Mouse (Mus musculus) limb, embryonic 11.5 days (tissue): ENCODE measurements at regions not wholly inside any gene's neighbourhood (a gene's known extent, or its start where the extent isn't known, plus 50 kb on each side); places are given as distances from the start of the nearest gene placed in this dataset.

Source experiments
- ATAC-seq: fragments of 200-750 bp; cut with Nextera tagmentation; 2 replicates; pipeline ENCODE4 v1.8.0; 2017; ENCODE audit warnings: low read depth; ENCODE audit not compliant: insufficient number of reproducible peaks, low FRiP score, low TSS enrichment
- DNase-seq: peaks from one replicate; pipeline ENCODE4 v3.0.0-alpha.2; 2015; ENCODE audit warnings: low spot score
- H3K27ac ChIP-seq: fragments of 300-500 bp; sonication (generic); replicated peaks from 2 replicates; pipeline ENCODE4 v1.5.1; 2014; ENCODE audit warnings: low read depth, mild to moderate bottlenecking, low read length
- H3K27me3 ChIP-seq: fragments of 300-500 bp; sonication (generic); 2 replicates; pipeline ENCODE4 v1.6.1; 2014; ENCODE audit warnings: mild to moderate bottlenecking, low read length, mixed read lengths; ENCODE audit not compliant: control insufficient read depth, insufficient read depth
- H3K36me3 ChIP-seq: fragments of 300-500 bp; sonication (generic); 2 replicates; pipeline ENCODE4 v1.6.1; 2014; ENCODE audit warnings: mild to moderate bottlenecking, low read length, moderate library complexity, mixed read lengths; ENCODE audit not compliant: control insufficient read depth, insufficient read depth
- H3K4me1 ChIP-seq: fragments of 300-500 bp; sonication (generic); 2 replicates; pipeline ENCODE4 v1.6.1; 2014; ENCODE audit warnings: low read length, mixed read lengths; ENCODE audit not compliant: control insufficient read depth, insufficient read depth
- H3K4me2 ChIP-seq: fragments of 300-500 bp; sonication (generic); 2 replicates; pipeline ENCODE4 v1.6.1; 2014; ENCODE audit warnings: low read depth, mild to moderate bottlenecking, moderate library complexity; ENCODE audit not compliant: severe bottlenecking
- H3K4me3 ChIP-seq: fragments of 300-500 bp; sonication (generic); 2 replicates; pipeline ENCODE4 v1.5.1; 2014; ENCODE audit warnings: low read depth, low read length
- H3K9ac ChIP-seq: fragments of 300-500 bp; sonication (generic); 2 replicates; pipeline ENCODE4 v1.6.1; 2014; ENCODE audit warnings: mild to moderate bottlenecking, low read length
- H3K9me3 ChIP-seq: fragments of 300-500 bp; sonication (generic); 2 replicates; pipeline ENCODE4 v1.6.1; 2016; ENCODE audit warnings: low read length; ENCODE audit not compliant: control insufficient read depth
- WGBS: fragments of 180-500 bp; shearing (Covaris S2); extraction: QIAGEN DNeasy Blood & Tissue Kit; methylation state at CpG from one replicate; pipeline ENCODE4 v1.1.7; 2014; 5-methylcytosine and 5-hydroxymethylcytosine counted together

DNA sequence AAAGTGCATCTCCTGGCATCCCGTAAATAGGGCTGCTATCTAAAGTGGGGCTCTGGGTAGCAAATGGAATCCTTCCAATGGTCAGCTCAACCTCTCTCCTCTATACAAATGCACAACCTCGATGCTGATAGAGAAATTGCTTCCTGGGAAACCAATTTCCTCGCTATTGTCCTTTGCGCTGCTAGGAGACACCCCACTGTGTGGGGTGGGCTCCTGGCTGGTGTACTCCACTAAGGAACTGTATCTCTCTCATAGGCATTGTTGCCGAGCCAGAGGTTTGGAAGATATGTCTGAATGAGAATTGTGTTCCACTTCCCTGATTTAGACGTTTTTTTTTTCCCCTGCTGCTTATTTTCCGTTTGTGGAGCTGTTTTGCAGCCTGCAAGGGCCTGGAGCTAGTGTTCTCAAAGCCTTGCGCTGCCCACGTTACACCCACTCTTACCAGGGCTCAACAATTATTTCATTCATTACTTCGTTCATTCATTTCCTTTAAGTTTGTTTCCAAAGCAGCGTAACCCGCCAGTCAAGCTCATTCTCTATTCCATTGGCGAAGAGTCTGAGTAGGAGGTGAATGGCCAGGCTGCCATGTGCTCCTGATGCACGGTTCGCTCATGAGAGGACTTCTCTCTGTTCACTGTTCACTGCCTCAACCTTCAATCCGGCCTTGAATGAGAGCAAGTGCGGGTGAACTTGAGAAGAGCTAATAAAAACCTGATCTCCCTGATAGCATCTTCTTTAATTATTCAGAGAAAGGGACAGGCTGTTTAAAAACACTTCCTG lies 76.5 kb upstream of the Barx2 start:
- Histone ChIP-seq H3K27ac (no peak overlapping the region), H3K9me3 (no peaks in the 10 kb centered on the region), H3K9ac (no peak overlapping the region), H3K4me2 (no peak overlapping the region), H3K4me1 (peaks cover 3% of the 10 kb centered on the region; the same call in 1 of the 2 replicates), H3K36me3 (no peaks in the 10 kb centered on the region), H3K27me3 (no peaks in the 10 kb centered on the region), H3K4me3 (no peak overlapping the region)
- 80% methylated on average over 17 of the region's 17 CpGs for WGBS
- no peak for DNase-seq
- no peak for ATAC-seq

DNA sequence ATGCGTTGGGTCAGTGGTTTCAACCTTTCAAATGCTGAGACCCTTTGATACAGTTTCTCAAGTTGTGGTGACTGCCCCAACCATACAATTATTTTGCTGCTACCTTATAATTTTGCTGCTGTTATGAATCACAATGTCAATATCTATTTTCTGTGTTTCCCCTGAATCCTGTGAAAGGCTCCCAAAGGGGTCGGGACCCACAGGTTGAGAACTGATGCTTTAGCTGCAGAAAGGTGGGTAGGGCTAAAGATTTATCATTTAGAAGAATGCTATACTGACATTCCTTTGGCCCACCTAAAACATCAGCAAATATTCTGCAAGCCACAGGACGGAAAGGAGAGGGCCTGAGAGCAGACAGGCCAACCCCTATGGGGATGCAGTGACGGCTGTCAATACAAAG lies 77.2 kb upstream of the Barx2 start:
- Histone ChIP-seq H3K9me3 (no peaks in the 10 kb centered on the region), H3K4me1 (peaks cover 5% of the 10 kb centered on the region), H3K36me3 (no peaks in the 10 kb centered on the region), H3K27me3 (no peaks in the 10 kb centered on the region), H3K27ac (no peak overlapping the region), H3K9ac (no peak overlapping the region), H3K4me2 (no peak overlapping the region), H3K4me3 (no peak overlapping the region)
- no peak for ATAC-seq
- WGBS = 91% methylated on average over 4 of the region's 4 CpGs
- DNase-seq = no peak

DNA sequence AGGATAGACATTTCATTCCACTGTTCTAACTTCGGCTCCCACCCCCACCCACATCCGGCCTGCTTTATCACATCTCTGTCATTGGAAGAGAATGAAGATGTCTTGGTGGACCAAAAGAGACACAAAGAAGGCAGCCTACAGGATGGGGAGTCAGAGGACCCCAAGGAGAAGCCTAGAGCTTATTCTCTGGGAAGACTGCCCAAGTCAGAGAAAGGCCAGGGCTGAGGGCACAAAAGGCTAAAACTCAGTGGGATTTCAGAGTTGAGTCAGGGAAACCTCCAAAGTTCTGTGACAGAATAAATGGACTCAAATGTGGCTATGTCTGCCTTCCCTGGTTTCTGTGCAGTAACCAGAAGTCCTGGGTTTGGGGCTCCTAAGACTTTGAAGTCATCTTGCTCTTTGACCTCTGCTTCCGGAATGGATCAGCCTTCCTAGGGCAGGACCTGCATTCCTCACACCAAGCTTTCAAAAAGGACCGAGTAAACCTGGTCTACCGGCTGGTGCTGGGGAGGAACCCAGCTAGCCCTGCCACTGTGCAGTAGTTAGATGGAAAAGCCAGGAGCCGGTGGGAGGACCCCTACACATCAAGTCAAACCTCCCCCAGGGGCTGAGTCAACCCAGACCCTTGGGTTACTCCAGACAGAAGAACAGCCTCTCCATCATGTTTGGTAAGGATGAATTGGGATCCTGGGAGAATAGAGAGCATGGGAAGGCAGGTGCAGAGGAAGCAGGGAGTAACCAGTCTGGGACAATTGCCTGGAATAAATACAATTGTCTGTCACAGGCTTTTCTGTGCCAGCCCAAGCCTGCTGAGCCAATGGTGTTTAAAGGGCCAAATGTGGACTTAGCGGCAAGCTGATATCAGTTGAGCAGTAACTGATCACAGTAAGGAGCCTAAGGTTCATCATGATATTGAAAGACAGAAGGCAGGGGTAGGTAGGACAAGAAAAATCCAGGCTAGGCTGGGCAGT lies 80.7 kb upstream of the Barx2 start:
- H3K36me3 ChIP-seq = no peaks in the 10 kb centered on the region
- peaks cover 5% of the 10 kb centered on the region for H3K4me1 ChIP-seq
- DNase-seq (no peak), ATAC-seq (no peak)
- no peaks in the 10 kb centered on the region for H3K9me3 ChIP-seq
- no peak overlapping the region for H3K9ac ChIP-seq
- H3K27ac ChIP-seq = no peak overlapping the region
- no peak overlapping the region for H3K4me3 ChIP-seq
- no peaks in the 10 kb centered on the region for H3K27me3 ChIP-seq
- 54% methylated on average over 7 of the region's 7 CpGs for WGBS
- H3K4me2 ChIP-seq = no peak overlapping the region

DNA sequence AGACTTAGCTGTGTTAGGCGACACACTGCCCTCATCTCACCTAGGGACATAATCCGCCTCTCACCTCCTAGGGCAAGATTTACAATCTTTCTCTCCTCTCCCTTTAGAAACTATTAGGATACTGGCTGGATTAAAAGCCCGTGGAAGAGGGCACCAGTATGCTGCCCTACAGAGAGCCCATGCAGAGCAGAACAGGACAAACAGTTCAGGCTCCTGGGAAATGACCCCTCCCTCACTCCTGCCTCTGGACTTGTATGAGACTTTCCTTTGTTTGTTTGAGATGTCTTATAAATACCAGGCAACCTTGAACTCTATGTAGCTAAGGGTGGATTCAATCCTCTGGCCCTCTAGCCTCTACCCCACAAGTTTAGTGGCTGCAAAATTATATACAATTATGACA lies 81.8 kb upstream of the Barx2 start:
- H3K27ac ChIP-seq = no peak overlapping the region
- ATAC-seq = no peak
- H3K4me2 ChIP-seq = no peak overlapping the region

DNA sequence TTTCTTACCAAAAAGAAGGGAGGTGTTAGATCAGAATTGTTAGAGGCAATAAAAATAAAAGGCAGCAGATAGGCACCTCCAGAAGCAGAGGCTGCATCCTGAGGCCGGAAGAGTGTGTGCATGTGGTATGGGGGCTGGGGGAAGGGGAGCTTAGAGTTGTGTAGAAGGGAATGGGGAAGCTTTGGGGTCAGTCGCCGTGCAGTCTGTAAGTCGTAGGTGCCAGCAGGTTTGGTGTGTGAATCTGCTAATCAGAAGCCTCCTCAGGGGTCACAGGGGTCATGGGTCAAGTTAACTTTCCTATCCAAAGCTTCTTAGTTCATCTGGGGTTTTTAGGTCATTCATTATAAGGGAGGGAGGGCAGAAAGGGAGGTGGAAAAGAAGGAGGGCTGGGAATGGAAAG lies 82.4 kb upstream of the Barx2 start:
- H3K4me3 ChIP-seq = no peak overlapping the region
- no peak overlapping the region for H3K4me2 ChIP-seq
- DNase-seq (no peak), ATAC-seq (no peak)
- no peaks in the 10 kb centered on the region for H3K27me3 ChIP-seq
- peaks cover 5% of the 10 kb centered on the region for H3K4me1 ChIP-seq
- no peaks in the 10 kb centered on the region for H3K36me3 ChIP-seq
- H3K9me3 ChIP-seq = no peaks in the 10 kb centered on the region
- 31% methylated on average over 4 of the region's 4 CpGs for WGBS
- H3K9ac ChIP-seq = no peak overlapping the region
- no peak overlapping the region for H3K27ac ChIP-seq

More for the DNA sequence above, 81.8 kb upstream of the Barx2 start:
- 62% methylated on average over 3 of the region's 3 CpGs for WGBS
- no peaks in the 10 kb centered on the region for H3K9me3 ChIP-seq
- no peak overlapping the region for H3K4me3 ChIP-seq
- no peaks in the 10 kb centered on the region for H3K27me3 ChIP-seq
- DNase-seq = no peak
- no peak overlapping the region for H3K9ac ChIP-seq
- peaks cover 5% of the 10 kb centered on the region for H3K4me1 ChIP-seq
- no peaks in the 10 kb centered on the region for H3K36me3 ChIP-seq

DNA sequence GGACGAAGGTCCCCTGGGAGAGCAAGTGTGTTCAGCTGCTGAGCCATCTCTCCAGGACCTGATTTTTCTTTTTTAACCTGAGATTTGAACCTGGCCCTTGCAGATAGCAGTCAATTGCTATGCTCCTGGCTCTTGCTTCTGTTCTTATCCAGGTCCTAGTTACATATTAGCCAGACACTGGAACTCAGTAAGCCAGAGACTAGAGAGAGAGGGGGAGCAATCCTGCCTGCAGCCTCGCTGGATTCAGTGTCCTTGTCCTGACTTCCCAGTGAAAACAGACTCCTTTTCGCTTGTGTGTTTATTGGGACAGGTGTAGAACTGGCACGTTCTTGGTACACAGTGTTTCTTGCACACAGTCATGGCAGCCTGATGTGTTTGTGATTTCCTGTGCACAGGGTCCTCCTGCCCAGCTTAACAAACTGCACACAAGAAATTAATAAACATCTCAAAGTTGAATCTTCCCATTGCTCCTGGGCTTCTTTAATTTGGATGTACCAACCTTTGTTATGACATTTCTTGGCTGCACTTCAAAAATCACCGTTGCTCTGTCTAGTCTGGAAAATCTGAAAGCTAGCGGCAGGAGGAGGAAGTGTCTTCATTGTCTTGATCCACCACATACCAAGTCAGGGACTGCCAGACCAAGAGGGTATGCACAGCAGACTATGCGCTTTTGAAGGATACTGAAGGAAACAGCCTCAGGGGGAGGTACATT lies 83.4 kb upstream of the Barx2 start:
- Histone ChIP-seq H3K36me3 (no peaks in the 10 kb centered on the region), H3K27ac (no peak overlapping the region), H3K27me3 (no peaks in the 10 kb centered on the region), H3K4me1 (peaks cover 5% of the 10 kb centered on the region), H3K4me3 (no peak overlapping the region), H3K9ac (no peak overlapping the region), H3K9me3 (no peaks in the 10 kb centered on the region), H3K4me2 (no peak overlapping the region)
- DNase-seq (no peak), ATAC-seq (no peak)
- 76% methylated on average over 7 of the region's 7 CpGs for WGBS

DNA sequence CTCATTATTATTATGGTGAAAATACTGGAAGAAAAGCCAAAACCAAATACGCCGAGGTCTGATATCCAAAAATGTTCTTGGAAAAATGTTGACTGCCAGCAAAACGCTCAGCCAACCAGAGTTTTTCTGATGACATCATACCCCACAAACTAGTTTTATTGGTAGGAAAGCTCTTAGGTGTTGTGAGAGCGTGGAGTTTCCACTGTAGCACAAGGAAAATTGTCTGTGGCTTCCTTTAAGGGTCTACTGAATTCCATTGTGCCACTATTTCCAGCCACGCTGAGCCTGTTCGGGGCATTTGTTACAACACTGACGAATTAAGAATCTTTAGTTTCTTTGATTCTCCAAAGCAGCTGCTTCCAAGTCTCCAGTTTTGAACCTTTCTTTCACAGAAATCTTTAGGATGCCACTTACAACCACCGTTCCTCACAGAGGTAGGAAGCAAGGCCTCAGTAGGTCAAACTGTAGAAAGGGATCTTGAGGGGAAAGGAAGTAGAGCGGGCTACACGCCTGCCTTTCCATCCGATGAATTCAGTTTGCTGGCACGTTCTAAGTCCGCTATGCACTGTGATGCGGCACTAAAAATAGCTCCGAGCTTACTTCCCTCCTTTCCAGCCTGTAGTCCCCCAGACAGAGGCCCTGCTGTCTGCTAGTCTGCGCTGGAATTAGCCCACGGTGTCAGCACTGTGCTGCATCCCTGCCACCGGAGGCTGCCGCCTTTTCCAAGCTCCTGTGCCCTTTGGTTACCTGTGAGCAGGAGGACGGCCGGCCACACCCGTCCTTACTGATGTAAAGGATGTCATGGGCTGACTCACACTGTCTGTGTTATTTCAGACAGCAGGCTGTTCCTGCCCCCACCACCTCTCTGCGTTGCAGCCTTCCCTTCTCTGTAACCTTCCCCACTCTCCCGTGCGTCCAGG lies 84.2 kb upstream of the Barx2 start:
- Histone ChIP-seq H3K4me3 (no peak overlapping the region), H3K36me3 (no peaks in the 10 kb centered on the region), H3K4me1 (peaks cover 5% of the 10 kb centered on the region), H3K4me2 (no peak overlapping the region), H3K27ac (no peak overlapping the region), H3K27me3 (no peaks in the 10 kb centered on the region), H3K9me3 (no peaks in the 10 kb centered on the region), H3K9ac (no peak overlapping the region)
- ATAC-seq (no peak), DNase-seq (peak; percentile 35)
- 59% methylated on average over 25 of the region's 25 CpGs for WGBS
